Mouse (Mus musculus): Measurements from ENCODE around the gene Cyp26a1. TPM values are rescaled to one million over a fixed set of nuclear protein-coding genes. Genes with fewer than 3 reads are reported as not detected.

The Cyp26a1 gene
- polyA plus RNA-seq, 2 experiments = 0.16 TPM; not detected in 1

- H3K36me3 ChIP-seq (replicated peaks; ENCODE audit: control insufficient read depth, insufficient read depth, low read depth) = no peaks in the 10 kb centered on the region; the same call in 1 of the 2 replicates
- H3K9me3 ChIP-seq (ENCODE audit: control insufficient read depth, low read length) = no peaks in the 10 kb centered on the region
- no peak overlapping the region for H3K4me3 ChIP-seq (ENCODE audit: insufficient read depth in 1 of 2, low read depth in 2 of 2, low read length in 2 of 2)
- ATAC-seq (ENCODE audit: insufficient read depth) = no peak
- H3K4me2 ChIP-seq (ENCODE audit: low read depth) = no peak overlapping the region
- no peak overlapping the region for H3K27ac ChIP-seq
- H3K27me3 ChIP-seq (ENCODE audit: control insufficient read depth, insufficient read depth, low read length) = no peaks in the 10 kb centered on the region
- no peak for TF ChIP-seq CTCF (IDR thresholded peaks at IDR 0.05; ENCODE audit: low read depth)
- no peak for TF ChIP-seq EP300 (IDR thresholded peaks at IDR 0.05; ENCODE audit: low read depth)
- 50% methylated on average over 6 of the region's 6 CpGs for WGBS (ENCODE audit: insufficient replicate concordance)
- peaks cover 19 to 23% of the 10 kb centered on the region in 2 experiments for H3K4me1 ChIP-seq (replicated peaks; ENCODE audit: control insufficient read depth in 2 of 2, insufficient read depth in 2 of 2, low read length in 1 of 2)
- no peak for DNase-seq (ENCODE audit: low read depth in 3 of 3, low spot score in 3 of 3)
- no peak overlapping the region for H3K9ac ChIP-seq (replicated peaks)
Observed at GRCm38 (mm10) chr19:37665256-37665655, 32.3 kb upstream of the Cyp26a1 start.

DNA sequence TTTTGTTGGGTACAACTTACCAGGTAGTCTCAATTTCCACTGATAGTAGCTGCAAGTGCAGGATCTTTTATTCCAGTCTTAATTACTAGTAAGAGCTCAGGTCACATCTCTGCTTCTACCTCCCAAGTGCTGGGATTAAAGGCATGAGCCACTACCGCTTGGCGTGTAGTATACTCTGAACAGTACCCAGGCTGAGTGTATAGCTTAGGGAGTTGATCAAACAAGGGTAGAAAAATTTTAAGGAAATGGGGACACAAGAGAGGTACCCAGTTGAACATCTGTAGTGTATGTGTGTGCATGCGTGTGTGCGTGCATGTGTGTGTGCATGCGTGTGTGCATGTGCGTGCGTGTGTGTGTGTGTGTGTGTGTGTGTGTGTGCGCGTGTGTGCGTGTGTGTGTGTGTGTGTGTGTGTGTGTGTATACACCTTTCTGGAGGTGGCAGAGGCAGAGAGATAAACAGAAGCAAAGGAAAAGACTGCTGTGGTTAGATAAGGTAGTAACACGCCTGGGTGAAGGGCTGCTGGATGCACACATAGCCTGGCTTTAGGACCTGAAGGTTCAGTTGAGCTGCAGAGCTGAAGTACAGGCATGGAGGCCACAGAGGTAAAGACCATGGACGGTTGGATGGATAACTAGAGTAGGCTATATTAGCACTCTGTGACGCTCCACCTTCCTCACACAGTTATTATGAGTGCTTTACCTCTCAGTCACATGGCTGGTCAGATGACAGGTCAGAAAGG lies 29.6 kb upstream of the Cyp26a1 start:
- Histone ChIP-seq H3K27ac (peak overlapping the region; percentile 75), H3K4me1 (replicated peaks; ENCODE audit: control insufficient read depth in 2 of 2, insufficient read depth in 2 of 2, low read length in 1 of 2) (peaks cover 19 to 23% of the 10 kb centered on the region in 2 experiments), H3K9ac (replicated peaks) (peak overlapping the region; percentile 24; the same call in 1 of the 2 replicates), H3K4me2 (ENCODE audit: low read depth) (peak overlapping the region; percentile 54), H3K36me3 (replicated peaks; ENCODE audit: control insufficient read depth, insufficient read depth, low read depth) (no peaks in the 10 kb centered on the region; the same call in 1 of the 2 replicates), H3K9me3 (ENCODE audit: control insufficient read depth, low read length) (no peaks in the 10 kb centered on the region), H3K4me3 (ENCODE audit: insufficient read depth in 1 of 2, low read depth in 2 of 2, low read length in 2 of 2) (no peak overlapping the region), H3K27me3 (ENCODE audit: control insufficient read depth, insufficient read depth, low read length) (no peaks in the 10 kb centered on the region)
- 30% methylated on average over 13 of the region's 13 CpGs for WGBS (ENCODE audit: insufficient replicate concordance)
- TF ChIP-seq CTCF (IDR thresholded peaks at IDR 0.05; ENCODE audit: low read depth) (no peak), EP300 (IDR thresholded peaks at IDR 0.05; ENCODE audit: low read depth) (peak; percentile 87)
- DNase-seq (ENCODE audit: low read depth in 3 of 3, low spot score in 3 of 3) = peak; percentile 69 to 81 (median 73)
- ATAC-seq (ENCODE audit: insufficient read depth) = peak; percentile 96

DNA sequence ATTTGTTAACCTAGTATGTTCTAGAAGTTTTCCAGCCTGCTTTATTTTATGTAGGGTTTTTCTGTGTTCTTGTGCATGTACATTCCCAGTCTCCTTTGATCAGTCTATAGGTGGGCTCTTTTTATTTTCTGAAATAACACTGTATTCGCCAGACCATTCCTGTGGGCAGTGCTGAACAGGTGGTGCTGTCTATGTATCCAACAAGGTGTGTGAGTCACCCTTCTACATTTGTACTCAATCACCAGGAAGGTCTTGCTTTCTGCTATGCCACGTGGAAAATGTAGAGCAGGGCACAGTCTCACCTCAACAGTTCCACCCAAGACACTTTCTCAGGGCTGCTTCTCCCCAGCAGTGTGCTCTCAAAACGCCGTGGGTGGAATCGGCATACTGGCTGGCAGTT lies 28.9 kb upstream of the Cyp26a1 start:
- no peak for ATAC-seq (ENCODE audit: insufficient read depth)
- Histone ChIP-seq H3K9ac (replicated peaks) (peak overlapping the region; percentile 24; the same call in 1 of the 2 replicates), H3K27me3 (ENCODE audit: control insufficient read depth, insufficient read depth, low read length) (no peaks in the 10 kb centered on the region), H3K4me1 (replicated peaks; ENCODE audit: control insufficient read depth in 2 of 2, insufficient read depth in 2 of 2, low read length in 1 of 2) (peaks cover 19 to 23% of the 10 kb centered on the region in 2 experiments), H3K9me3 (ENCODE audit: control insufficient read depth, low read length) (no peaks in the 10 kb centered on the region), H3K27ac (peak overlapping the region; percentile 69), H3K4me2 (ENCODE audit: low read depth) (peak overlapping the region; percentile 54), H3K4me3 (ENCODE audit: insufficient read depth in 1 of 2, low read depth in 2 of 2, low read length in 2 of 2) (no peak overlapping the region), H3K36me3 (replicated peaks; ENCODE audit: control insufficient read depth, insufficient read depth, low read depth) (no peaks in the 10 kb centered on the region; the same call in 1 of the 2 replicates)
- no peak for TF ChIP-seq CTCF (IDR thresholded peaks at IDR 0.05; ENCODE audit: low read depth)
- no peak for TF ChIP-seq EP300 (IDR thresholded peaks at IDR 0.05; ENCODE audit: low read depth)
- DNase-seq (ENCODE audit: low read depth in 3 of 3, low spot score in 3 of 3) = no peak
- WGBS (ENCODE audit: insufficient replicate concordance) = 82% methylated on average over 5 of the region's 5 CpGs

- Histone ChIP-seq H3K4me1 (replicated peaks; ENCODE audit: control insufficient read depth in 2 of 2, insufficient read depth in 2 of 2, low read length in 1 of 2) (peaks cover 19 to 23% of the 10 kb centered on the region in 2 experiments), H3K27ac (no peak overlapping the region), H3K36me3 (replicated peaks; ENCODE audit: control insufficient read depth, insufficient read depth, low read depth) (no peaks in the 10 kb centered on the region; the same call in 1 of the 2 replicates), H3K4me3 (ENCODE audit: insufficient read depth in 1 of 2, low read depth in 2 of 2, low read length in 2 of 2) (no peak overlapping the region), H3K27me3 (ENCODE audit: control insufficient read depth, insufficient read depth, low read length) (no peaks in the 10 kb centered on the region), H3K9me3 (ENCODE audit: control insufficient read depth, low read length) (no peaks in the 10 kb centered on the region), H3K9ac (replicated peaks) (no peak overlapping the region), H3K4me2 (ENCODE audit: low read depth) (no peak overlapping the region)
- DNase-seq (ENCODE audit: low read depth in 3 of 3, low spot score in 3 of 3) (no peak), ATAC-seq (ENCODE audit: insufficient read depth) (no peak)
- TF ChIP-seq CTCF (IDR thresholded peaks at IDR 0.05; ENCODE audit: low read depth) (no peak), EP300 (IDR thresholded peaks at IDR 0.05; ENCODE audit: low read depth) (no peak)
- 77% methylated on average over 5 of the region's 5 CpGs for WGBS (ENCODE audit: insufficient replicate concordance)
Observed at GRCm38 (mm10) chr19:37669486-37669885, 28.1 kb upstream of the Cyp26a1 start.

GRCm38 (mm10) chr19:37673393-37673792 lies 24.2 kb upstream of the Cyp26a1 start:
- DNase-seq (ENCODE audit: low read depth in 3 of 3, low spot score in 3 of 3) (no peak), ATAC-seq (ENCODE audit: insufficient read depth) (no peak)
- Histone ChIP-seq H3K27ac (no peak overlapping the region), H3K27me3 (ENCODE audit: control insufficient read depth, insufficient read depth, low read length) (no peaks in the 10 kb centered on the region), H3K4me1 (replicated peaks; ENCODE audit: control insufficient read depth in 2 of 2, insufficient read depth in 2 of 2, low read length in 1 of 2) (peaks cover 6% of the 10 kb centered on the region in 2 experiments), H3K9me3 (ENCODE audit: control insufficient read depth, low read length) (no peaks in the 10 kb centered on the region), H3K9ac (replicated peaks) (no peak overlapping the region), H3K4me3 (ENCODE audit: insufficient read depth in 1 of 2, low read depth in 2 of 2, low read length in 2 of 2) (no peak overlapping the region), H3K4me2 (ENCODE audit: low read depth) (no peak overlapping the region), H3K36me3 (replicated peaks; ENCODE audit: control insufficient read depth, insufficient read depth, low read depth) (no peaks in the 10 kb centered on the region)
- TF ChIP-seq CTCF (IDR thresholded peaks at IDR 0.05; ENCODE audit: low read depth) = no peak
- no peak for TF ChIP-seq EP300 (IDR thresholded peaks at IDR 0.05; ENCODE audit: low read depth)
- WGBS (ENCODE audit: insufficient replicate concordance) = 35% methylated on average over 12 of the region's 12 CpGs
